Mouse (Mus musculus): ENCODE results near the gene Ap2m1.

The Ap2m1 gene

DNA sequence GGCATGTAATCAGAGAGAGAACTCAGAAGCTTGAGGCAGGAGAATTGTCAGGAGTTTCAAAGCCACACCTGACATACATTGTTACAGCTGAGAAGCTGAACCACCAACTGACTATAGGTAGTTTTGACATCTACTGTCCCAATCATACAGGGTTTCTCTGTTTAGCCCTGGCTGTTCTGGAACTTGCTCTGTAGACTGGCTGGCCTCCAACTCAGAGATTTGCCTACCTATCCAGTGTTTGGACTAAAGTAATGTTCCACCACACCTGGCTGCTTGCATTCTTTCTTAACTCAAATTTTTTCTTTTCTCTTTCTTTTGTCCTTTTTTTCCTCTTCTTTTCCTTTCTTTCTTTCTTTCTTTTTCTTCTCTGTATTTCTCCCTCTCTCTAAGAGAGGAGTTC lies 19.2 kb upstream of the Ap2m1 start:
- 0 out of 2 replicates have a peak, but pooled peaks cover 2% of the 10 kb centered on the region for H3K36me3 ChIP-seq (ENCODE audit: control insufficient read depth, insufficient read depth, low read length, poor library complexity, severe bottlenecking)
- DNase-seq (ENCODE audit: low read depth, low spot score) = no peak
- H3K27me3 ChIP-seq (ENCODE audit: control insufficient read depth, insufficient read depth, low read length, poor library complexity, severe bottlenecking) = no peaks in the 10 kb centered on the region; the same call in 1 of the 2 replicates

- Histone ChIP-seq H3K36me3 (ENCODE audit: control insufficient read depth, insufficient read depth, low read length, poor library complexity, severe bottlenecking) (no peaks in the 10 kb centered on the region), H3K27me3 (ENCODE audit: control insufficient read depth, insufficient read depth, low read length, poor library complexity, severe bottlenecking) (no peaks in the 10 kb centered on the region; the same call in 1 of the 2 replicates)
- peak; percentile 83 for DNase-seq (ENCODE audit: low read depth, low spot score)
Observed at GRCm38 (mm10) chr16:20516726-20517201, 18.5 kb upstream of the Ap2m1 start, which contains the start of gene Dvl3. TSS of gene Dvl3 (plus strand) at chr16:20516982.

GRCm38 (mm10) chr16:20517216-20517615 lies 18.1 kb upstream of the Ap2m1 start:
- no peaks in the 10 kb centered on the region for H3K36me3 ChIP-seq (ENCODE audit: control insufficient read depth, insufficient read depth, low read length, poor library complexity, severe bottlenecking)
- DNase-seq (ENCODE audit: low read depth, low spot score) = no peak
- no peaks in the 10 kb centered on the region; the same call in 1 of the 2 replicates for H3K27me3 ChIP-seq (ENCODE audit: control insufficient read depth, insufficient read depth, low read length, poor library complexity, severe bottlenecking)

GRCm38 (mm10) chr16:20517701-20518374 lies 17.4 kb upstream of the Ap2m1 start:
- H3K36me3 ChIP-seq (ENCODE audit: control insufficient read depth, insufficient read depth, low read length, poor library complexity, severe bottlenecking) = no peaks in the 10 kb centered on the region
- DNase-seq (ENCODE audit: low read depth, low spot score) = no peak
- no peaks in the 10 kb centered on the region; the same call in 1 of the 2 replicates for H3K27me3 ChIP-seq (ENCODE audit: control insufficient read depth, insufficient read depth, low read length, poor library complexity, severe bottlenecking)

DNA sequence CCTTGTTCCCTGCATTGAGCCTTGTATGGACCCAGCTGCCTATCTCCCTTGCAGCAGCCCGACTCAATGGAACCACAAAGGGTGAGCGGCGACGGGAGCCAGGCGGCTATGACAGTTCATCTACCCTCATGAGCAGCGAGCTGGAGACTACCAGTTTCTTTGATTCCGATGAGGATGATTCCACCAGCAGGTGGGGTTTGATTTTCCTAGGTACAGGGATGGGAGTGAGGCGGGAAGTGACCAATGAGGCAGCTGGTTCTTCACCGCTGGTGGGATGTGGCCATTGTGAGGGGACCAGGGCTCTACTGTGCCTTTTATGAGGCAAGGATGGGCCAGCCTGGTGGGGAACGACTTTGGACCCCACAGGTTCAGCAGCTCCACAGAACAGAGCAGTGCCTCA lies 11.4 kb upstream of the Ap2m1 start:
- Histone ChIP-seq H3K27me3 (ENCODE audit: control insufficient read depth, insufficient read depth, low read length, poor library complexity, severe bottlenecking) (no peaks in the 10 kb centered on the region), H3K36me3 (ENCODE audit: control insufficient read depth, insufficient read depth, low read length, poor library complexity, severe bottlenecking) (peaks cover 11% of the 10 kb centered on the region)
- DNase-seq (ENCODE audit: low read depth, low spot score) = no peak

- Histone ChIP-seq H3K27me3 (ENCODE audit: control insufficient read depth, insufficient read depth, low read length, poor library complexity, severe bottlenecking) (no peaks in the 10 kb centered on the region), H3K36me3 (ENCODE audit: control insufficient read depth, insufficient read depth, low read length, poor library complexity, severe bottlenecking) (peaks cover 9% of the 10 kb centered on the region)
- DNase-seq (ENCODE audit: low read depth, low spot score) = no peak
Observed at GRCm38 (mm10) chr16:20528779-20529178, 6.5 kb upstream of the Ap2m1 start.

- peaks cover 6% of the 10 kb centered on the region for H3K36me3 ChIP-seq (ENCODE audit: control insufficient read depth, insufficient read depth, low read length, poor library complexity, severe bottlenecking)
- H3K27me3 ChIP-seq (ENCODE audit: control insufficient read depth, insufficient read depth, low read length, poor library complexity, severe bottlenecking) = no peaks in the 10 kb centered on the region
- no peak for DNase-seq (ENCODE audit: low read depth, low spot score)
Observed at GRCm38 (mm10) chr16:20529375-20529774, 5.9 kb upstream of the Ap2m1 start.

- DNase-seq (ENCODE audit: low read depth, low spot score) = no peak
- H3K27me3 ChIP-seq (ENCODE audit: control insufficient read depth, insufficient read depth, low read length, poor library complexity, severe bottlenecking) = no peaks in the 10 kb centered on the region
Observed at GRCm38 (mm10) chr16:20530941-20531340, 4.3 kb upstream of the Ap2m1 start.

GRCm38 (mm10) chr16:20534617-20535295 lies 522 bp upstream of the Ap2m1 start:
- no peak for DNase-seq (ENCODE audit: low read depth, low spot score)
- H3K27me3 ChIP-seq (ENCODE audit: control insufficient read depth, insufficient read depth, low read length, poor library complexity, severe bottlenecking) = no peaks in the 10 kb centered on the region
- H3K36me3 ChIP-seq (ENCODE audit: control insufficient read depth, insufficient read depth, low read length, poor library complexity, severe bottlenecking) = peaks cover 2% of the 10 kb centered on the region; the same call in 1 of the 2 replicates

More at GRCm38 (mm10) chr16:20530941-20531340, 4.3 kb upstream of the Ap2m1 start:
- H3K36me3 ChIP-seq (ENCODE audit: control insufficient read depth, insufficient read depth, low read length, poor library complexity, severe bottlenecking) = peaks cover 2% of the 10 kb centered on the region; the same call in 1 of the 2 replicates

DNA sequence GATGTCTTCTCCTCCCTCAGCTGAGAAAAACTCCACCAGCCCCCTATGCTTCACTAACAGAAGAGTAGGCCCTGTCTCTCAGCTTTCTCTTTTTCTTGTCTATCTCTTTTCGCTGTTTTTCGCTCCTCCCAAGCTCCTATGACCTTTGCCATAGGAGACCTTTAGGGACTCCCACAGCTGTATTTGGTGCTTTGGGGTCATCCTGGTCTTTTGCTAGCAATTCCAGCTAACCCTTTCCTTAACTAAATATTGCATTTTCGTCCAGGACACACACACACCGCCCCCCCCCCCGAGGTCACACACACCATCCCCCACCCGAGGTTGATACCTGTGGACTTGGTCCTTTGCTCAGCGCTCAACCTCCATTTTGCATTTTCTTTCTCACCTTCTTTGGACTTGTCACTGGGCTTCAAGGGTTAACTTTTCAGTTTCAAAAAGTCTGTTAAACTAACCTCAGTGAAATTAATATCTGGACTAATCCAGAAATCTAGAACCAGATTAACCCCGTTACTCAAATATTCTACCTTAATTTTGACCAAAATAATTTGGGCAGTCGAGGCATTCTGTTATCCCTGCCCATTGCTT lies 895 bp downstream of the Ap2m1 start:
- no peak for DNase-seq (ENCODE audit: low read depth, low spot score)
- Histone ChIP-seq H3K27me3 (ENCODE audit: control insufficient read depth, insufficient read depth, low read length, poor library complexity, severe bottlenecking) (no peaks in the 10 kb centered on the region), H3K36me3 (ENCODE audit: control insufficient read depth, insufficient read depth, low read length, poor library complexity, severe bottlenecking) (peaks cover 3% of the 10 kb centered on the region; the same call in 1 of the 2 replicates)

DNA sequence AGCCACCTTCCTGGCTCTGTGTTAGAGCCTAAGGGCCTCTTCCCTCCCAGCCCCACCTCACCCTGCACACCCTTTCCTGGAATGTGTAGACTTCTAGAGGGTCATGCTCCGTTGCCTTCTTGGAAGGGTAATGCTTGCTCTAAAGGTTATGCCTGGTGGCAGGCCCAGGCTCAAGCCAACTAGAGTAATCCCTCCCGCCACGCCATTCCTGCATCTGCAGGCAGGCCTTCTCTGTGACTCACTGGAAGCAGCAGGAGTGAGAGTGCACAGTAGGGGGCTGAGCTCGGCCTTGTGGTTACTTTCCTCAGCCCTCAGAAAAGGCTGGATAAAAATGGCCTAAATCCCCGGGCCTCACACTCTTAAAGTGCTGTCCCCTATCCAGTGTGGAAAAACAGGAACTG lies 1.8 kb downstream of the Ap2m1 start:
- H3K27me3 ChIP-seq (ENCODE audit: control insufficient read depth, insufficient read depth, low read length, poor library complexity, severe bottlenecking) = no peaks in the 10 kb centered on the region
- no peak for DNase-seq (ENCODE audit: low read depth, low spot score)

DNA sequence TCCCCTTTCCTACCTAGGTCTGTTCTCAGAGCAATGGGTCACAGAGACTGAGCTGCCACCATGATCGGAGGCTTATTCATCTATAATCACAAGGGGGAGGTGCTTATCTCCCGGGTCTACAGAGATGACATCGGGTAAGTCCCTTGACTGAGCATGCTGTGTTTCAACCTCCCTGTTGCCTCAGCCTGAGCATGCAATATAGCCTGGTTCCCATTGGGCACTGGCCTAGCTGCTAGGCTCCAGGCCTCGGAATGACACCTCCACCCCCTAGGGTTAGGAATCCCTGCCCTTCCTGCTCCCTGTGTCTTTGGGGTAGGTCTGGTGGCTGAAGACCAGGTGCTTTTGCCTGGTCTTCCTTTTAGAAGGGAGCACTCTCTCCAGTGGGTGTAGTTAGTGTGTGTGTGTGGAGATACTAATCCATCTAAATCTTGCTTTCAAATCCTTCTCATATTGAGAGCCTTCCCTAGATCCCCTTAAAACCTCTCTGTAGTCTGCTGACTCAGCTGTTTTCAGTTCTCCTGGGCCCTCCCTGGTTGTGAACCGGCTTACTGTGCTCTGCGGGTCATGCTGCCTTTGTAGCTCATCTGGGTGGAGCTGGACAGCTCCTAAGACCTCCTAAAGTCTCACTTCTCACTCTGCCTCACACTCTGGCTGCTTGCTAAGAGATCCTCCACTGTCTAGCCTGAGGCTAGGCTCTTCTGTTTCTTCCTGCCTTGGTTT lies 2.5 kb downstream of the Ap2m1 start:
- Histone ChIP-seq H3K36me3 (ENCODE audit: control insufficient read depth, insufficient read depth, low read length, poor library complexity, severe bottlenecking) (peaks cover 8% of the 10 kb centered on the region; the same call in 1 of the 2 replicates), H3K27me3 (ENCODE audit: control insufficient read depth, insufficient read depth, low read length, poor library complexity, severe bottlenecking) (no peaks in the 10 kb centered on the region)
- no peak for DNase-seq (ENCODE audit: low read depth, low spot score)

More for the DNA sequence above, 1.8 kb downstream of the Ap2m1 start:
- peaks cover 7% of the 10 kb centered on the region; the same call in 1 of the 2 replicates for H3K36me3 ChIP-seq (ENCODE audit: control insufficient read depth, insufficient read depth, low read length, poor library complexity, severe bottlenecking)

DNA sequence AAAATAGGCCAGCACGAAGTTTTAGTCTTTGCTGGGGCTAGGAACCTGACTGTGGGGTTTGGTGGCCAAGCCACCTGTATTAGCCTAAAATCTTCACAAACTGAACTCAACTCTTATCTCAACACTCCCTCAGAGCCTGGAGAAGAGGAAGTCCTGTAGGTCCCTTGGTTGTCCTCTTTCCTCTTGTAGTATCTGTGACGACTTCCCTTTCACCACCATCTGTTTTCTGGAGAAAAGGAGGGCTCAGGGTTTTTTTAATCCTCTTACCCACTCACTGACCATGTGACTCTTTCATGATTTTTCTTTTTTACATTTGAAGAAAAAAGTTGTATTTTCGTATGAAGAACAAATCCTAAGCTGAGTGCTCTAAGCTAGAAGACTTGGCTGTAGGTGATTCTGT lies 4.4 kb downstream of the Ap2m1 start:
- no peak for DNase-seq (ENCODE audit: low read depth, low spot score)
- Histone ChIP-seq H3K27me3 (ENCODE audit: control insufficient read depth, insufficient read depth, low read length, poor library complexity, severe bottlenecking) (no peaks in the 10 kb centered on the region), H3K36me3 (ENCODE audit: control insufficient read depth, insufficient read depth, low read length, poor library complexity, severe bottlenecking) (peaks cover 10% of the 10 kb centered on the region; the same call in 1 of the 2 replicates)

DNA sequence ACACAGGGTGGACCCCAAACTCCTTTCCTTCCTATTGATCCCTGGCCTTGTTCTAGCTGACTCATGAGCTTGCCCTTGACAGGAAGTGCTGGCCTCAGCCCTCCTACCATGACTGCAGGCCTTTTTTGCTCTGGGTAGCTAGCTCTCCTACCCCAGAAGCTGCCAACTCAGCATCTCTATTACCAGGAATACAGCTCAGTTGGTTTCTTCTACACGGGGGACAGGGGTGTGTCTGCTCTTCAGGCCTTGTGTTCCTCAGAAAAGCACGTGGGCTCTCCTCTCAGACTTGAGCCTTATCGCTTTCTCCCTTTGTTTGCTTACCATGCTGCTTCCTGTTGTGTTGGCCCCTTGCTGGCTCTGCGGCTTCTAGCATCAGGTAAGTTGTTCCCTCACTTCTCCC lies 5.2 kb downstream of the Ap2m1 start:
- DNase-seq (ENCODE audit: low read depth, low spot score) = no peak
- no peaks in the 10 kb centered on the region for H3K27me3 ChIP-seq (ENCODE audit: control insufficient read depth, insufficient read depth, low read length, poor library complexity, severe bottlenecking)
- H3K36me3 ChIP-seq (ENCODE audit: control insufficient read depth, insufficient read depth, low read length, poor library complexity, severe bottlenecking) = peaks cover 10% of the 10 kb centered on the region
